Mouse (Mus musculus): ENCODE data around the gene Zswim3. TPM values are rescaled to one million over a fixed set of nuclear protein-coding genes. Genes with fewer than 3 reads are reported as not detected.

Zswim3 gene
- polyA plus RNA-seq, 1 experiment from 2014 or later = 8.4 TPM

- peak overlapping the region; percentile 81 for H3K9ac ChIP-seq
- no peaks in the 10 kb centered on the region for H3K9me3 ChIP-seq
- H3K27ac ChIP-seq = peak overlapping the region; percentile 92
- 4% methylated on average over 7 of the region's 7 CpGs for WGBS
- peak overlapping the region; percentile 90 for H3K4me2 ChIP-seq
- peak overlapping the region; percentile 73 for H3K4me3 ChIP-seq
- H3K4me1 ChIP-seq = peaks cover 24% of the 10 kb centered on the region
- H3K27me3 ChIP-seq = no peaks in the 10 kb centered on the region
- ATAC-seq (ENCODE audit: borderline replicate concordance, extremely low read depth, low FRiP score, low TSS enrichment) = no peak
- no peaks in the 10 kb centered on the region for H3K36me3 ChIP-seq
Measured at GRCm38 (mm10) chr2:164784869-164785420, 20.0 kb upstream of the Zswim3 start.

GRCm38 (mm10) chr2:164785481-164786387, 19.2 kb upstream of the Zswim3 start, which contains the start of gene Snx21:
TSS of gene Snx21 (plus strand) at chr2:164785823.
- under 1% methylated on average over 78 of the region's 89 CpGs for WGBS

GRCm38 (mm10) chr2:164786388-164786885, 18.5 kb upstream of the Zswim3 start:
- Histone ChIP-seq H3K9me3 (no peaks in the 10 kb centered on the region), H3K27me3 (no peaks in the 10 kb centered on the region), H3K9ac (peak overlapping the region; percentile 81), H3K27ac (peak overlapping the region; percentile 92), H3K4me2 (peak overlapping the region; percentile 90), H3K4me1 (peaks cover 24% of the 10 kb centered on the region), H3K4me3 (peak overlapping the region; percentile 73), H3K36me3 (peaks cover 4% of the 10 kb centered on the region)
- 7% methylated on average over 15 of the region's 15 CpGs for WGBS
- ATAC-seq (ENCODE audit: borderline replicate concordance, extremely low read depth, low FRiP score, low TSS enrichment) = peak; percentile 12; the same call in 1 of the 2 replicates

More at GRCm38 (mm10) chr2:164785481-164786387, 19.2 kb upstream of the Zswim3 start, which contains the start of gene Snx21:
- H3K9me3 ChIP-seq = no peaks in the 10 kb centered on the region
- ATAC-seq (ENCODE audit: borderline replicate concordance, extremely low read depth, low FRiP score, low TSS enrichment) = peak; percentile 95
- H3K9ac ChIP-seq = peak within 1 kb of the TSS; percentile 81
- no peaks in the 10 kb centered on the region for H3K27me3 ChIP-seq
- no peaks in the 10 kb centered on the region for H3K36me3 ChIP-seq
- peak within 1 kb of the TSS; percentile 73 for H3K4me3 ChIP-seq
- peak within 1 kb of the TSS; percentile 92 for H3K27ac ChIP-seq
- H3K4me1 ChIP-seq = peaks cover 24% of the 10 kb centered on the region
- H3K4me2 ChIP-seq = peak within 1 kb of the TSS; percentile 90

- H3K36me3 ChIP-seq = peaks cover 10% of the 10 kb centered on the region
- H3K4me1 ChIP-seq = peaks cover 24% of the 10 kb centered on the region
- WGBS = 80% methylated on average over 3 of the region's 3 CpGs
- no peak for ATAC-seq (ENCODE audit: borderline replicate concordance, extremely low read depth, low FRiP score, low TSS enrichment)
- H3K9ac ChIP-seq = peak overlapping the region; percentile 81
- peak overlapping the region; percentile 73 for H3K4me3 ChIP-seq
- peak overlapping the region; percentile 26 for H3K27ac ChIP-seq
- peak overlapping the region; percentile 90 for H3K4me2 ChIP-seq
- H3K27me3 ChIP-seq = no peaks in the 10 kb centered on the region
- H3K9me3 ChIP-seq = no peaks in the 10 kb centered on the region
Measured at GRCm38 (mm10) chr2:164787032-164787431, 17.9 kb upstream of the Zswim3 start.

GRCm38 (mm10) chr2:164787779-164788178, 17.1 kb upstream of the Zswim3 start:
- Histone ChIP-seq H3K27ac (no peak overlapping the region), H3K9ac (no peak overlapping the region), H3K4me3 (no peak overlapping the region), H3K4me1 (peaks cover 24% of the 10 kb centered on the region), H3K36me3 (peaks cover 18% of the 10 kb centered on the region), H3K27me3 (no peaks in the 10 kb centered on the region), H3K4me2 (no peak overlapping the region), H3K9me3 (no peaks in the 10 kb centered on the region)
- ATAC-seq (ENCODE audit: borderline replicate concordance, extremely low read depth, low FRiP score, low TSS enrichment) = no peak
- WGBS = 75% methylated on average over 10 of the region's 10 CpGs

GRCm38 (mm10) chr2:164788411-164788810, 16.5 kb upstream of the Zswim3 start:
- H3K9ac ChIP-seq = no peak overlapping the region
- H3K4me1 ChIP-seq = peaks cover 26% of the 10 kb centered on the region
- H3K27me3 ChIP-seq = no peaks in the 10 kb centered on the region
- 64% methylated on average over 4 of the region's 4 CpGs for WGBS
- ATAC-seq (ENCODE audit: borderline replicate concordance, extremely low read depth, low FRiP score, low TSS enrichment) = no peak
- no peak overlapping the region for H3K4me3 ChIP-seq
- H3K27ac ChIP-seq = no peak overlapping the region
- peaks cover 23% of the 10 kb centered on the region for H3K36me3 ChIP-seq
- no peaks in the 10 kb centered on the region for H3K9me3 ChIP-seq
- no peak overlapping the region for H3K4me2 ChIP-seq

GRCm38 (mm10) chr2:164790451-164790850, 14.4 kb upstream of the Zswim3 start:
- Histone ChIP-seq H3K4me3 (no peak overlapping the region), H3K9me3 (no peaks in the 10 kb centered on the region), H3K9ac (no peak overlapping the region), H3K27ac (no peak overlapping the region), H3K4me1 (peaks cover 26% of the 10 kb centered on the region), H3K27me3 (no peaks in the 10 kb centered on the region), H3K4me2 (no peak overlapping the region), H3K36me3 (peaks cover 36% of the 10 kb centered on the region)
- ATAC-seq (ENCODE audit: borderline replicate concordance, extremely low read depth, low FRiP score, low TSS enrichment) = no peak
- WGBS = 43% methylated on average over 4 of the region's 4 CpGs

- Histone ChIP-seq H3K27ac (no peak overlapping the region), H3K27me3 (no peaks in the 10 kb centered on the region), H3K4me3 (no peak overlapping the region), H3K4me2 (no peak overlapping the region), H3K36me3 (peaks cover 40% of the 10 kb centered on the region), H3K9ac (no peak overlapping the region), H3K9me3 (no peaks in the 10 kb centered on the region), H3K4me1 (peaks cover 21% of the 10 kb centered on the region)
- WGBS = 88% methylated on average over 18 of the region's 18 CpGs
- no peak for ATAC-seq (ENCODE audit: borderline replicate concordance, extremely low read depth, low FRiP score, low TSS enrichment)
Measured at GRCm38 (mm10) chr2:164791841-164792261, 13.0 kb upstream of the Zswim3 start.

- 88% methylated on average over 12 of the region's 12 CpGs for WGBS
- H3K9me3 ChIP-seq = no peaks in the 10 kb centered on the region
- ATAC-seq (ENCODE audit: borderline replicate concordance, extremely low read depth, low FRiP score, low TSS enrichment) = no peak
- H3K4me3 ChIP-seq = no peak overlapping the region
- no peak overlapping the region for H3K27ac ChIP-seq
- H3K9ac ChIP-seq = no peak overlapping the region
- no peaks in the 10 kb centered on the region for H3K27me3 ChIP-seq
- peaks cover 45% of the 10 kb centered on the region for H3K36me3 ChIP-seq
- no peak overlapping the region for H3K4me2 ChIP-seq
- peaks cover 14% of the 10 kb centered on the region; the same call in 1 of the 2 replicates for H3K4me1 ChIP-seq
Measured at GRCm38 (mm10) chr2:164792400-164793190, 12.3 kb upstream of the Zswim3 start.

GRCm38 (mm10) chr2:164793236-164793635, 11.7 kb upstream of the Zswim3 start:
- Histone ChIP-seq H3K4me2 (no peak overlapping the region), H3K9ac (no peak overlapping the region), H3K27ac (no peak overlapping the region), H3K27me3 (no peaks in the 10 kb centered on the region), H3K36me3 (peaks cover 50% of the 10 kb centered on the region), H3K9me3 (no peaks in the 10 kb centered on the region), H3K4me3 (no peak overlapping the region), H3K4me1 (peaks cover 9% of the 10 kb centered on the region; the same call in 1 of the 2 replicates)
- no peak for ATAC-seq (ENCODE audit: borderline replicate concordance, extremely low read depth, low FRiP score, low TSS enrichment)
- 67% methylated on average over 3 of the region's 3 CpGs for WGBS

GRCm38 (mm10) chr2:164793772-164794171, 11.1 kb upstream of the Zswim3 start:
- H3K4me3 ChIP-seq = no peak overlapping the region
- no peak overlapping the region for H3K27ac ChIP-seq
- H3K4me2 ChIP-seq = no peak overlapping the region
- H3K9me3 ChIP-seq = no peaks in the 10 kb centered on the region
- ATAC-seq (ENCODE audit: borderline replicate concordance, extremely low read depth, low FRiP score, low TSS enrichment) = no peak
- H3K27me3 ChIP-seq = no peaks in the 10 kb centered on the region
- H3K36me3 ChIP-seq = peaks cover 54% of the 10 kb centered on the region
- H3K4me1 ChIP-seq = peaks cover 3% of the 10 kb centered on the region; the same call in 1 of the 2 replicates
- 94% methylated on average over 2 of the region's 2 CpGs for WGBS
- no peak overlapping the region for H3K9ac ChIP-seq
